Mouse (Mus musculus) thymus, adult 2 months (tissue): Measurements from ENCODE around the gene Il27ra.

Experiments
- CTCF ChIP-seq: fragments of 200-500 bp; IDR thresholded peaks from 2 replicates; pipeline ENCODE4 v1.5.1; 2012; ENCODE audit warnings: mild to moderate bottlenecking, control low read depth, low read length, moderate library complexity, borderline replicate concordance; ENCODE audit not compliant: control insufficient read depth, poor library complexity, insufficient read depth; ENCODE audit errors: extremely low read depth
- POLR2A ChIP-seq: fragments of 200-500 bp; IDR thresholded peaks from 2 replicates; pipeline ENCODE4 v1.6.1; 2012; ENCODE audit warnings: mild to moderate bottlenecking, low read length, control low read depth, moderate library complexity; ENCODE audit not compliant: control insufficient read depth, poor library complexity, insufficient read depth; ENCODE audit errors: extremely low read depth

GRCm38 (mm10) chr8:84076849-84077248 lies 34.5 kb upstream of the Il27ra start:
- TF ChIP-seq CTCF (no peak), POLR2A (no peak)
